Mouse (Mus musculus) liver, adult 2 months (tissue): ENCODE measurements around the gene Cir1.

Experiments used
- CTCF ChIP-seq: fragments of 200-500 bp; IDR thresholded peaks from 2 replicates; pipeline ENCODE4 v1.5.1; 2011; ENCODE audit warnings: low read depth, low read length, control low read depth
- POLR2A ChIP-seq: fragments of 200-500 bp; IDR thresholded peaks from 2 replicates; pipeline ENCODE4 v1.6.1; 2011; ENCODE audit warnings: low read length, control low read depth; ENCODE audit not compliant: insufficient read depth; ENCODE audit errors: extremely low read depth

GRCm38 (mm10) chr2:73278869-73279268, 33.6 kb downstream of the Cir1 start:
- TF ChIP-seq POLR2A (no peak), CTCF (no peak)
